Mouse (Mus musculus) heart, adult 2 months (tissue): Measurements from ENCODE around the gene Cirbp. TPM values are rescaled to one million over a fixed set of nuclear protein-coding genes. Genes with fewer than 3 reads are reported as not detected.

Source experiments
- DNase-seq, 2 experiments: peaks; one replicate each; pipeline ENCODE4 v3.0.0; 2021
- H3K27ac ChIP-seq: fragments of 200-600 bp; 2 replicates; pipeline ENCODE4 v1.8.1; 2022
- H3K27me3 ChIP-seq: fragments of 200-500 bp; 2 replicates; pipeline ENCODE4 v1.6.1; 2012; ENCODE audit warnings: mild to moderate bottlenecking, low read length, inconsistent platforms, mixed read lengths; ENCODE audit not compliant: control insufficient read depth, insufficient read depth
- H3K36me3 ChIP-seq: fragments of 200-500 bp; 2 replicates; pipeline ENCODE4 v1.6.1; 2012; ENCODE audit warnings: low read length, inconsistent platforms; ENCODE audit not compliant: control insufficient read depth, insufficient read depth
- H3K4me1 ChIP-seq: fragments of 200-500 bp; 2 replicates; pipeline ENCODE4 v1.6.1; 2011; ENCODE audit warnings: low read length; ENCODE audit not compliant: control insufficient read depth, insufficient read depth
- H3K4me3 ChIP-seq: fragments of 200-600 bp; 2 replicates; pipeline ENCODE4 v1.8.1; 2022
- H3K79me2 ChIP-seq: fragments of 200-500 bp; replicated peaks from 2 replicates; pipeline ENCODE4 v1.6.1; 2012; ENCODE audit warnings: mild to moderate bottlenecking, inconsistent platforms, low read length, moderate library complexity, mixed read lengths; ENCODE audit not compliant: control insufficient read depth, insufficient read depth
- H3K9ac ChIP-seq: fragments of 200-500 bp; 2 replicates; pipeline ENCODE4 v1.6.1; 2012; ENCODE audit warnings: low read depth, mild to moderate bottlenecking, control low read depth, inconsistent platforms, low read length, mixed read lengths
- CTCF ChIP-seq: fragments of 200-600 bp; IDR thresholded peaks from 2 replicates; pipeline ENCODE4 v1.8.1; 2022; ENCODE audit warnings: antibody characterized with exemption, mild to moderate bottlenecking, moderate library complexity
- EP300 ChIP-seq: fragments of 200-500 bp; IDR thresholded peaks from 2 replicates; pipeline ENCODE4 v1.6.1; 2011; ENCODE audit warnings: low read depth, low read length, control low read depth; ENCODE audit not compliant: insufficient read depth
- POLR2A ChIP-seq: fragments of 200-500 bp; IDR thresholded peaks from 2 replicates; pipeline ENCODE4 v1.6.1; 2011; ENCODE audit warnings: mild to moderate bottlenecking, low read depth, low read length, control low read depth; ENCODE audit not compliant: insufficient read depth
- WGBS: fragments of 180-500 bp; shearing (Covaris S2); methylation state at CpG from one replicate; pipeline ENCODE4 v1.1.7; 2018; 5-methylcytosine and 5-hydroxymethylcytosine counted together
- intact Hi-C: fragments of 180-260 bp; cut with DNase I; formaldehyde crosslinking; loops from one replicate; pipeline ENCODE4 v1.15.1; 2025
- polyA plus RNA-seq: library from polyadenylated mRNA; depleted of rRNA; stranded (reverse); fragments of >200 nt; gene quantifications from 2 replicates; pipeline ENCODE4 v1.2.3, GENCODE M21; 2012
- total RNA-seq, 2 experiments: library from RNA; stranded (reverse); gene quantifications; 2 replicates each; pipeline ENCODE4 v1.2.3; 2021

Gene Cirbp
- total and polyA plus RNA-seq, 3 experiments, result 34.2 to 85.8 (median 43.2) TPM

- DNase-seq, result no peak
- Histone ChIP-seq H3K79me2 (no peaks in the 10 kb centered on the region), H3K27ac (no peak overlapping the region), H3K4me3 (no peak overlapping the region), H3K27me3 (no peaks in the 10 kb centered on the region; the same call in 1 of the 2 replicates), H3K9ac (no peak overlapping the region), H3K36me3 (no peaks in the 10 kb centered on the region), H3K4me1 (peaks cover 8% of the 10 kb centered on the region)
- 45% methylated on average over 46 of the region's 49 CpGs for WGBS
- no peak for TF ChIP-seq EP300
- no peak for TF ChIP-seq POLR2A
- TF ChIP-seq CTCF, result no peak
- intact Hi-C loops, result no loop called here
Observed at GRCm38 (mm10) chr10:80136179-80136951, 29.4 kb upstream of the Cirbp start.

GRCm38 (mm10) chr10:80136952-80137625, 28.7 kb upstream of the Cirbp start:
- no peak for DNase-seq

GRCm38 (mm10) chr10:80137626-80138552, 27.9 kb upstream of the Cirbp start:
- Histone ChIP-seq H3K36me3 (no peaks in the 10 kb centered on the region), H3K79me2 (peaks cover 3% of the 10 kb centered on the region; the same call in 1 of the 2 replicates), H3K4me1 (peaks cover 9% of the 10 kb centered on the region), H3K4me3 (no peak overlapping the region; the same call in 1 of the 2 replicates), H3K9ac (no peak overlapping the region), H3K27ac (no peak overlapping the region), H3K27me3 (no peaks in the 10 kb centered on the region; the same call in 1 of the 2 replicates)
- TF ChIP-seq EP300 (no peak), CTCF (no peak)
- intact Hi-C loops, result no loop called here
- 11% methylated on average over 33 of the region's 33 CpGs for WGBS
- DNase-seq, result no peak

More at GRCm38 (mm10) chr10:80136952-80137625, 28.7 kb upstream of the Cirbp start:
- Histone ChIP-seq H3K9ac (peak overlapping the region; percentile 10; the same call in 1 of the 2 replicates), H3K79me2 (no peaks in the 10 kb centered on the region), H3K4me1 (peaks cover 8% of the 10 kb centered on the region), H3K4me3 (no peak overlapping the region), H3K27me3 (no peaks in the 10 kb centered on the region; the same call in 1 of the 2 replicates), H3K36me3 (no peaks in the 10 kb centered on the region), H3K27ac (no peak overlapping the region)
- WGBS, result 17% methylated on average over 29 of the region's 29 CpGs
- intact Hi-C loops, result no loop called here
- TF ChIP-seq POLR2A (no peak), CTCF (no peak), EP300 (no peak)

GRCm38 (mm10) chr10:80138553-80139438, 27.0 kb upstream of the Cirbp start, which contains the start of gene Atp5d:
Gene Atp5d (plus strand): TSS chr10:80138632.
- WGBS, result under 1% methylated on average over 89 of the region's 94 CpGs
- peak; percentile 78 to 80 for DNase-seq

GRCm38 (mm10) chr10:80139439-80139775, 26.4 kb upstream of the Cirbp start:
- Histone ChIP-seq H3K79me2 (peaks cover 3% of the 10 kb centered on the region; the same call in 1 of the 2 replicates), H3K27me3 (no peaks in the 10 kb centered on the region; the same call in 1 of the 2 replicates), H3K4me3 (peak overlapping the region; percentile 65), H3K4me1 (peaks cover 7% of the 10 kb centered on the region), H3K9ac (peak overlapping the region; percentile 74), H3K36me3 (no peaks in the 10 kb centered on the region), H3K27ac (no peak overlapping the region)
- intact Hi-C loops, result no loop called here
- no peak for DNase-seq
- whole genome bisulfite sequencing, result 4% methylated on average over 9 of the region's 10 CpGs
- TF ChIP-seq POLR2A, result no peak
- no peak for TF ChIP-seq CTCF
- no peak for TF ChIP-seq EP300

More at GRCm38 (mm10) chr10:80138553-80139438, 27.0 kb upstream of the Cirbp start, which contains the start of gene Atp5d:
- no peaks in the 10 kb centered on the region for H3K36me3 ChIP-seq
- H3K27ac ChIP-seq, result no peak within 1 kb of the TSS
- peak within 1 kb of the TSS; percentile 65 for H3K4me3 ChIP-seq
- TF ChIP-seq CTCF (no peak), EP300 (no peak), POLR2A (no peak)
- H3K9ac ChIP-seq, result peak within 1 kb of the TSS; percentile 74
- H3K4me1 ChIP-seq, result peaks cover 7% of the 10 kb centered on the region
- intact Hi-C loops, result no loop called here
- peaks cover 3% of the 10 kb centered on the region; the same call in 1 of the 2 replicates for H3K79me2 ChIP-seq
- H3K27me3 ChIP-seq, result no peaks in the 10 kb centered on the region; the same call in 1 of the 2 replicates
